Mouse (Mus musculus) lung, embryonic 14.5 days (tissue): ENCODE measurements around the gene Madcam1. TPM values are rescaled to one million over a fixed set of nuclear protein-coding genes. Genes with fewer than 3 reads are reported as not detected.

Source experiments
- ATAC-seq: fragments of 200-750 bp; cut with Nextera tagmentation; 2 replicates; pipeline ENCODE4 v1.8.0; 2017; ENCODE audit warnings: mild to moderate bottlenecking, moderate TSS enrichment, moderate library complexity; ENCODE audit not compliant: insufficient read depth
- DNase-seq: peaks from one replicate; pipeline ENCODE4 v3.0.0-alpha.2; 2015
- H3K27ac ChIP-seq: fragments of 300-500 bp; sonication (generic); 2 replicates; pipeline ENCODE4 v1.5.1; 2014; ENCODE audit warnings: low read depth, mild to moderate bottlenecking, moderate library complexity
- H3K27me3 ChIP-seq: fragments of 300-500 bp; sonication (generic); 2 replicates; pipeline ENCODE4 v1.6.1; 2014; ENCODE audit warnings: low read length, control low read depth; ENCODE audit not compliant: insufficient read depth
- H3K36me3 ChIP-seq: fragments of 300-500 bp; sonication (generic); 2 replicates; pipeline ENCODE4 v1.6.1; 2014; ENCODE audit warnings: control low read depth; ENCODE audit not compliant: insufficient read depth
- H3K4me1 ChIP-seq: fragments of 300-500 bp; sonication (generic); 2 replicates; pipeline ENCODE4 v1.6.1; 2014; ENCODE audit warnings: antibody characterized with exemption, control low read depth; ENCODE audit not compliant: insufficient read depth
- H3K4me2 ChIP-seq: fragments of 300-500 bp; sonication (generic); 2 replicates; pipeline ENCODE4 v1.6.1; 2014; ENCODE audit warnings: mild to moderate bottlenecking
- H3K4me3 ChIP-seq: fragments of 300-500 bp; sonication (generic); 2 replicates; pipeline ENCODE4 v1.5.1; 2014; ENCODE audit warnings: low read depth, low read length
- H3K9ac ChIP-seq: fragments of 300-500 bp; sonication (generic); 2 replicates; pipeline ENCODE4 v1.6.1; 2014
- H3K9me3 ChIP-seq: fragments of 300-500 bp; sonication (generic); 2 replicates; pipeline ENCODE4 v1.6.1; 2016; ENCODE audit warnings: low read depth, low read length, control low read depth
- CTCF ChIP-seq: IDR thresholded peaks from 2 replicates; pipeline ENCODE4 v1.5.1; 2016; ENCODE audit warnings: antibody characterized with exemption, low read depth
- WGBS: fragments of 180-500 bp; shearing (Covaris S2); extraction: QIAGEN DNeasy Blood & Tissue Kit; methylation state at CpG from one replicate; pipeline ENCODE4 v1.1.7; 2014; 5-methylcytosine and 5-hydroxymethylcytosine counted together
- polyA plus RNA-seq: library from polyadenylated mRNA; unstranded; fragments of >200 nt; fragmentation: Nextera tagmentation; extraction: Ambion mirVana; gene quantifications from 2 replicates; pipeline ENCODE4 v1.2.1, GENCODE M21; 2014

Madcam1 gene
- polyA plus RNA-seq, 1 experiment from 2014 or later: 1.2 TPM

- Histone ChIP-seq H3K9me3 (no peaks in the 10 kb centered on the region), H3K9ac (no peak within 1 kb of the TSS), H3K27me3 (no peaks in the 10 kb centered on the region), H3K27ac (no peak within 1 kb of the TSS), H3K4me1 (no peaks in the 10 kb centered on the region), H3K4me3 (no peak within 1 kb of the TSS), H3K4me2 (no peak within 1 kb of the TSS), H3K36me3 (peaks cover 56% of the 10 kb centered on the region)
- DNase-seq (no peak), ATAC-seq (no peak)
- no peak for TF ChIP-seq CTCF
- WGBS: 80% methylated on average over 4 of the region's 4 CpGs
Observed at GRCm38 (mm10) chr10:79688720-79689119, 24.4 kb downstream of the Madcam1 start, which contains the start of gene Gzmm. Gene Gzmm (plus strand): TSS chr10:79689020.

- DNase-seq: no peak
- H3K4me3 ChIP-seq: no peak overlapping the region
- no peak for ATAC-seq
- H3K27ac ChIP-seq: no peak overlapping the region
- 85% methylated on average over 3 of the region's 3 CpGs for WGBS
- H3K9ac ChIP-seq: no peak overlapping the region
- no peaks in the 10 kb centered on the region for H3K4me1 ChIP-seq
- H3K36me3 ChIP-seq: peaks cover 56% of the 10 kb centered on the region
- TF ChIP-seq CTCF: no peak
- no peak overlapping the region for H3K4me2 ChIP-seq
- no peaks in the 10 kb centered on the region for H3K27me3 ChIP-seq
- no peaks in the 10 kb centered on the region for H3K9me3 ChIP-seq
Observed at GRCm38 (mm10) chr10:79689178-79689577, 24.8 kb downstream of the Madcam1 start.

GRCm38 (mm10) chr10:79691986-79692548 lies 27.7 kb downstream of the Madcam1 start:
- peak; percentile 43 for TF ChIP-seq CTCF
- Histone ChIP-seq H3K27ac (no peak overlapping the region), H3K27me3 (no peaks in the 10 kb centered on the region), H3K9me3 (no peaks in the 10 kb centered on the region), H3K9ac (no peak overlapping the region), H3K36me3 (peaks cover 29% of the 10 kb centered on the region), H3K4me2 (no peak overlapping the region), H3K4me1 (peaks cover 16% of the 10 kb centered on the region), H3K4me3 (no peak overlapping the region)
- DNase-seq: no peak
- 95% methylated on average over 2 of the region's 2 CpGs for whole genome bisulfite sequencing
- no peak for ATAC-seq

- no peak for ATAC-seq
- peaks cover 16% of the 10 kb centered on the region for H3K4me1 ChIP-seq
- no peak for DNase-seq
Observed at GRCm38 (mm10) chr10:79693580-79694378, 29.4 kb downstream of the Madcam1 start.

GRCm38 (mm10) chr10:79694379-79694655 lies 30.0 kb downstream of the Madcam1 start:
- Histone ChIP-seq H3K9me3 (no peaks in the 10 kb centered on the region), H3K27ac (no peak overlapping the region), H3K36me3 (peaks cover 6% of the 10 kb centered on the region), H3K9ac (no peak overlapping the region), H3K4me3 (no peak overlapping the region), H3K4me1 (peaks cover 16% of the 10 kb centered on the region), H3K27me3 (no peaks in the 10 kb centered on the region), H3K4me2 (no peak overlapping the region)
- 76% methylated on average over 6 of the region's 6 CpGs for whole genome bisulfite sequencing
- no peak for TF ChIP-seq CTCF
- DNase-seq: no peak
- no peak for ATAC-seq

More at GRCm38 (mm10) chr10:79693580-79694378, 29.4 kb downstream of the Madcam1 start:
- no peak for TF ChIP-seq CTCF
- no peak overlapping the region for H3K27ac ChIP-seq
- H3K4me2 ChIP-seq: no peak overlapping the region
- no peak overlapping the region for H3K9ac ChIP-seq
- no peaks in the 10 kb centered on the region for H3K9me3 ChIP-seq
- no peaks in the 10 kb centered on the region for H3K27me3 ChIP-seq
- peaks cover 12% of the 10 kb centered on the region for H3K36me3 ChIP-seq
- no peak overlapping the region for H3K4me3 ChIP-seq
- WGBS: 64% methylated on average over 12 of the region's 12 CpGs

GRCm38 (mm10) chr10:79695231-79696128 lies 31.1 kb downstream of the Madcam1 start:
- Histone ChIP-seq H3K9ac (0 out of 2 replicates have a peak overlapping the region, but pooled peaks have one; percentile 16), H3K9me3 (no peaks in the 10 kb centered on the region), H3K27me3 (no peaks in the 10 kb centered on the region), H3K4me1 (peaks cover 16% of the 10 kb centered on the region), H3K36me3 (no peaks in the 10 kb centered on the region), H3K4me3 (no peak overlapping the region), H3K27ac (peak overlapping the region; percentile 87), H3K4me2 (peak overlapping the region; percentile 18)
- DNase-seq: peak; percentile 82
- WGBS: 55% methylated on average over 13 of the region's 13 CpGs
- TF ChIP-seq CTCF: peak; percentile 91
- ATAC-seq: peak; percentile 47; the same call in 1 of the 2 replicates

GRCm38 (mm10) chr10:79696129-79696651 lies 31.8 kb downstream of the Madcam1 start:
- no peak overlapping the region for H3K4me3 ChIP-seq
- WGBS: 32% methylated on average over 9 of the region's 9 CpGs
- H3K36me3 ChIP-seq: no peaks in the 10 kb centered on the region
- peak overlapping the region; percentile 87 for H3K27ac ChIP-seq
- DNase-seq (peak; percentile 61), ATAC-seq (peak; percentile 36; the same call in 1 of the 2 replicates)
- H3K9me3 ChIP-seq: no peaks in the 10 kb centered on the region
- H3K4me2 ChIP-seq: peak overlapping the region; percentile 18
- no peaks in the 10 kb centered on the region for H3K27me3 ChIP-seq
- H3K4me1 ChIP-seq: peaks cover 18% of the 10 kb centered on the region
- no peak overlapping the region for H3K9ac ChIP-seq
- TF ChIP-seq CTCF: no peak
